Mouse (Mus musculus) thymus, postnatal 10 days (tissue): ENCODE data around the gene Syn3.

Experiments used
- DNase-seq, 2 experiments: peaks; one replicate each; pipeline ENCODE4 v3.0.0; 2021; ENCODE audit warnings: low spot score in 2 of 2

Syn3 gene

GRCm38 (mm10) chr10:86369346-86369745 lies 129.3 kb downstream of the Syn3 start:
- no peak for DNase-seq

GRCm38 (mm10) chr10:86368811-86369210 lies 129.9 kb downstream of the Syn3 start:
- no peak for DNase-seq

GRCm38 (mm10) chr10:86367346-86367745 lies 131.3 kb downstream of the Syn3 start:
- no peak for DNase-seq

- DNase-seq, result no peak
Observed at GRCm38 (mm10) chr10:86365632-86366092, 133.0 kb downstream of the Syn3 start.

- DNase-seq, result no peak
Observed at GRCm38 (mm10) chr10:86363669-86364309, 134.9 kb downstream of the Syn3 start.

- no peak for DNase-seq
Observed at GRCm38 (mm10) chr10:86359699-86360098, 139.0 kb downstream of the Syn3 start.

- DNase-seq, result no peak
Observed at GRCm38 (mm10) chr10:86359208-86359607, 139.5 kb downstream of the Syn3 start.

- DNase-seq, result no peak
Observed at GRCm38 (mm10) chr10:86358307-86358975, 140.3 kb downstream of the Syn3 start.

- DNase-seq, result peak in 1 of 2 experiments; percentile 11
Observed at GRCm38 (mm10) chr10:86356819-86357563, 141.7 kb downstream of the Syn3 start.

- DNase-seq, result no peak
Observed at GRCm38 (mm10) chr10:86352521-86352920, 146.2 kb downstream of the Syn3 start.

- no peak for DNase-seq
Observed at GRCm38 (mm10) chr10:86351287-86351686, 147.4 kb downstream of the Syn3 start.

- DNase-seq, result no peak
Observed at GRCm38 (mm10) chr10:86346235-86346840, 152.4 kb downstream of the Syn3 start.

GRCm38 (mm10) chr10:86345645-86346044 lies 153.1 kb downstream of the Syn3 start:
- DNase-seq, result no peak

GRCm38 (mm10) chr10:86344654-86345053 lies 154.0 kb downstream of the Syn3 start:
- DNase-seq, result no peak

- no peak for DNase-seq
Observed at GRCm38 (mm10) chr10:86343931-86344330, 154.8 kb downstream of the Syn3 start.

- DNase-seq, result no peak
Observed at GRCm38 (mm10) chr10:86343362-86343761, 155.3 kb downstream of the Syn3 start.

GRCm38 (mm10) chr10:86342713-86343112 lies 156.0 kb downstream of the Syn3 start:
- DNase-seq, result no peak

GRCm38 (mm10) chr10:86342151-86342550 lies 156.5 kb downstream of the Syn3 start:
- DNase-seq, result no peak

- DNase-seq, result no peak
Observed at GRCm38 (mm10) chr10:86341589-86341988, 157.1 kb downstream of the Syn3 start.

GRCm38 (mm10) chr10:86340991-86341527 lies 157.6 kb downstream of the Syn3 start:
- DNase-seq, result no peak

GRCm38 (mm10) chr10:86340421-86340820 lies 158.3 kb downstream of the Syn3 start:
- no peak for DNase-seq
